Mouse (Mus musculus): ENCODE data around the gene Tmem11.
"Not testable (repeated sequence)": the region's sequence is repeated elsewhere in the genome, so short reads cannot be mapped to it uniquely, and the experiment has no call there.

The Tmem11 gene

GRCm38 (mm10) chr11:60882386-60882785 lies 3.3 kb upstream of the Tmem11 start:
- no peak for DNase-seq

- DNase-seq = no peak
Measured at GRCm38 (mm10) chr11:60880559-60880958, 1.5 kb upstream of the Tmem11 start.

- DNase-seq = peak; percentile 37
Measured at GRCm38 (mm10) chr11:60879423-60879822, 351 bp upstream of the Tmem11 start.

- DNase-seq = no peak
Measured at GRCm38 (mm10) chr11:60878056-60878612, 938 bp downstream of the Tmem11 start.

GRCm38 (mm10) chr11:60873101-60873500 lies 6.0 kb downstream of the Tmem11 start:
- no peak for DNase-seq

- no peak for DNase-seq
Measured at GRCm38 (mm10) chr11:60871409-60871808, 7.7 kb downstream of the Tmem11 start.

GRCm38 (mm10) chr11:60869471-60869870 lies 9.6 kb downstream of the Tmem11 start:
- DNase-seq = not testable (repeated sequence)

- no peak for DNase-seq
Measured at GRCm38 (mm10) chr11:60867904-60868303, 11.2 kb downstream of the Tmem11 start.

- no peak for DNase-seq
Measured at GRCm38 (mm10) chr11:60867456-60867855, 11.6 kb downstream of the Tmem11 start.

- no peak for DNase-seq
Measured at GRCm38 (mm10) chr11:60866021-60866420, 13.1 kb downstream of the Tmem11 start.

GRCm38 (mm10) chr11:60864916-60865315 lies 14.2 kb downstream of the Tmem11 start:
- DNase-seq = no peak

- no peak for DNase-seq
Measured at GRCm38 (mm10) chr11:60864166-60864565, 14.9 kb downstream of the Tmem11 start.

GRCm38 (mm10) chr11:60863196-60863595 lies 15.9 kb downstream of the Tmem11 start:
- no peak for DNase-seq

GRCm38 (mm10) chr11:60861993-60862392 lies 17.1 kb downstream of the Tmem11 start:
- DNase-seq = no peak

GRCm38 (mm10) chr11:60856587-60856986 lies 22.5 kb downstream of the Tmem11 start:
- peak; percentile 37 for DNase-seq

- DNase-seq = no peak
Measured at GRCm38 (mm10) chr11:60845415-60845814, 33.7 kb downstream of the Tmem11 start.

GRCm38 (mm10) chr11:60843412-60843811 lies 35.7 kb downstream of the Tmem11 start:
- no peak for DNase-seq

GRCm38 (mm10) chr11:60841467-60842200 lies 37.4 kb downstream of the Tmem11 start:
- DNase-seq = no peak

GRCm38 (mm10) chr11:60837644-60838406 lies 41.2 kb downstream of the Tmem11 start:
- no peak for DNase-seq

GRCm38 (mm10) chr11:60836897-60837296 lies 42.2 kb downstream of the Tmem11 start:
- no peak for DNase-seq

GRCm38 (mm10) chr11:60830433-60831052 lies 48.5 kb downstream of the Tmem11 start, which contains the start of gene Dhrs7b:
Dhrs7b (plus strand) TSS chr11:60830631.
- DNase-seq = peak; percentile 95

GRCm38 (mm10) chr11:60828903-60829302 lies 50.2 kb downstream of the Tmem11 start:
- DNase-seq = no peak

GRCm38 (mm10) chr11:60827241-60827945 lies 51.7 kb downstream of the Tmem11 start:
- DNase-seq = no peak
